Mouse (Mus musculus) forebrain, embryonic 14.5 days (tissue): ENCODE data around the gene Fgd5. TPM values are rescaled to one million over a fixed set of nuclear protein-coding genes. Genes with fewer than 3 reads are reported as not detected.

Source experiments
- ATAC-seq: fragments of 200-750 bp; cut with Nextera tagmentation; 2 replicates; pipeline ENCODE4 v1.8.0; 2017; ENCODE audit warnings: mild to moderate bottlenecking, moderate library complexity
- DNase-seq: peaks from one replicate; pipeline ENCODE4 v3.0.0-alpha.2; 2015; ENCODE audit warnings: low spot score
- H3K27ac ChIP-seq: fragments of 300-500 bp; sonication (generic); 2 replicates; pipeline ENCODE4 v1.5.1; 2014; ENCODE audit warnings: low read depth, mild to moderate bottlenecking, control low read depth, low read length, moderate library complexity
- H3K27me3 ChIP-seq: fragments of 300-500 bp; sonication (generic); replicated peaks from 2 replicates; pipeline ENCODE4 v1.6.1; 2014; ENCODE audit warnings: low read length, control low read depth, mixed read lengths; ENCODE audit not compliant: control insufficient read depth, insufficient read depth
- H3K36me3 ChIP-seq: fragments of 300-500 bp; sonication (generic); 2 replicates; pipeline ENCODE4 v1.6.1; 2014; ENCODE audit warnings: low read length, control low read depth; ENCODE audit not compliant: control insufficient read depth, insufficient read depth
- H3K4me1 ChIP-seq: fragments of 300-500 bp; sonication (generic); 2 replicates; pipeline ENCODE4 v1.6.1; 2014; ENCODE audit warnings: antibody characterized with exemption, low read length, control low read depth; ENCODE audit not compliant: control insufficient read depth, insufficient read depth
- H3K4me2 ChIP-seq: fragments of 300-500 bp; sonication (generic); 2 replicates; pipeline ENCODE4 v1.6.1; 2014; ENCODE audit warnings: mild to moderate bottlenecking, control low read depth, low read length
- H3K4me3 ChIP-seq: fragments of 300-500 bp; sonication (generic); 2 replicates; pipeline ENCODE4 v1.5.1; 2014; ENCODE audit warnings: low read depth, low read length, control low read depth
- H3K9ac ChIP-seq: fragments of 300-500 bp; sonication (generic); 2 replicates; pipeline ENCODE4 v1.6.1; 2014; ENCODE audit warnings: mild to moderate bottlenecking, low read length, control low read depth, moderate library complexity
- H3K9me3 ChIP-seq: fragments of 300-500 bp; sonication (generic); replicated peaks from 2 replicates; pipeline ENCODE4 v1.6.1; 2016; ENCODE audit warnings: low read length, control low read depth, mixed read lengths; ENCODE audit not compliant: control insufficient read depth
- WGBS: fragments of 180-500 bp; shearing (Covaris S2); extraction: QIAGEN DNeasy Blood & Tissue Kit; methylation state at CpG from one replicate; pipeline ENCODE4 v1.1.7; 2014; 5-methylcytosine and 5-hydroxymethylcytosine counted together
- polyA plus RNA-seq: library from polyadenylated mRNA; unstranded; fragments of >200 nt; fragmentation: Nextera tagmentation; extraction: Ambion mirVana; gene quantifications from 2 replicates; pipeline ENCODE4 v1.2.1, GENCODE M21; 2014

Fgd5 gene
- polyA plus RNA-seq, 1 experiment from 2014 or later = 5.6 TPM

- no peak overlapping the region for H3K27ac ChIP-seq
- ATAC-seq (no peak), DNase-seq (no peak)
- H3K9me3 ChIP-seq = no peaks in the 10 kb centered on the region
- H3K27me3 ChIP-seq = 0 out of 2 replicates have a peak, but pooled peaks cover 2% of the 10 kb centered on the region
- peaks cover 9% of the 10 kb centered on the region for H3K4me1 ChIP-seq
- H3K9ac ChIP-seq = no peak overlapping the region
- H3K4me2 ChIP-seq = no peak overlapping the region
- no peak overlapping the region for H3K4me3 ChIP-seq
- 96% methylated on average over 1 of the region's 1 CpGs for WGBS
- H3K36me3 ChIP-seq = no peaks in the 10 kb centered on the region
Observed at GRCm38 (mm10) chr6:92002558-92003285, 24.0 kb downstream of the Fgd5 start.

DNA sequence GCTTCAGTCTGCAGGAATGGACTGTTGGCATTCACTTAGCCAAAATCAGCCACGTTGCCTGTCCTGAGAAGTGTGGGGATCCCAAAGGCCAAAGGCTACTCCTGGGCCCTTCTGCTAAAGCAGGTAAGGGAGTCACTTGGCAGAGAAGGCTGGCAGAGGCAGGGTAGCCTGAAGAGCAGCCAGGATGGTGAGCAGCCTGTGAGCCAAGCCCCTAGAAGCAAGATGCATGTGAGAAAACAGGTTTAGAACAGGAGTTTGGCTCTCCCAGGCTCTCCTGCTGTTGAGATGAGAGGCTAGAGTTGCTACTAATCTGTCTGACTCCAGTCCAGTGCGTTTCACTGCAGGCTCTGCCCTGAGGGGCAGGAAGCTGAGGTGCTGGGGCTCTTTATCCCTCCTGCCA is 25.0 kb downstream of the Fgd5 start:
- H3K36me3 ChIP-seq = no peaks in the 10 kb centered on the region
- H3K27ac ChIP-seq = peak overlapping the region; percentile 67
- 26% methylated on average over 2 of the region's 2 CpGs for WGBS
- DNase-seq (peak; percentile 4), ATAC-seq (no peak)
- no peak overlapping the region for H3K4me2 ChIP-seq
- no peak overlapping the region for H3K9ac ChIP-seq
- no peak overlapping the region for H3K4me3 ChIP-seq
- peaks cover 9% of the 10 kb centered on the region for H3K4me1 ChIP-seq
- no peaks in the 10 kb centered on the region for H3K9me3 ChIP-seq
- 0 out of 2 replicates have a peak, but pooled peaks cover 2% of the 10 kb centered on the region for H3K27me3 ChIP-seq

DNA sequence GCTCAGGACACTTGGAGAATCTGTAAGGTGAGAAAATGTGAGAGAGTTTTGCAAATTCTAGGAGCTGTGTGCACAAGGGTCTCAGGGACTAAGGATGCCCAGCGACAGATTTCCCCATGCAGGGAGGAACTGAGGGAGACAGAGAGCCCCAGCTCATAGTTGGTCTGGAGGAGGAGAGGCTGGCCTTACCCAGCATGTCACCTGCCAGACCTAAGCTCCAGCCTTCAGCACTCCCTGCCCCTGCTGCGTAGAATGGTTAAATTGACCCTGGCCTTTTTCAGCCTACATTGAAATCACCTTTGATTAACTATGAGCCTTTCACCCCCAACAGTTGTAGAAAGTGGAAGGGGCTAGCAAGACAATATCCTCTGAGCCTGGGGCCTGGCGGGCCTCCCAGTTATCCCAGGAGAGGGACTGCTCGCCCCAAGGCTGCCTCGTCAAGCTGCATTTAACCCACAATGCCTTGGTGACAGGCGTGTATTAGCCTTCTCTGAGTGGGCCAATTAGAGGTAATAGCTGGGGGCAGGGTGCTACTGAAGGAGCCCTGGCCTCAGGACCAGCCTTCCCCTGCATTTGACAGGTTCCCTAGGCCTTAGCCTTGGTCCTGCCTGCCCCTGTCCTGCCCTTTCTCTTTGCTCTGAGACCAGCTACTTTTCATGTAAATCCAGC is 25.6 kb downstream of the Fgd5 start:
- no peak overlapping the region for H3K4me3 ChIP-seq
- H3K9me3 ChIP-seq = no peaks in the 10 kb centered on the region
- peak overlapping the region; percentile 67 for H3K27ac ChIP-seq
- H3K4me1 ChIP-seq = peaks cover 9% of the 10 kb centered on the region
- H3K36me3 ChIP-seq = no peaks in the 10 kb centered on the region
- ATAC-seq = peak; percentile 93
- 2% methylated on average over 6 of the region's 6 CpGs for WGBS
- DNase-seq = peak; percentile 87
- H3K9ac ChIP-seq = no peak overlapping the region
- no peak overlapping the region for H3K4me2 ChIP-seq
- H3K27me3 ChIP-seq = 0 out of 2 replicates have a peak, but pooled peaks cover 2% of the 10 kb centered on the region

DNA sequence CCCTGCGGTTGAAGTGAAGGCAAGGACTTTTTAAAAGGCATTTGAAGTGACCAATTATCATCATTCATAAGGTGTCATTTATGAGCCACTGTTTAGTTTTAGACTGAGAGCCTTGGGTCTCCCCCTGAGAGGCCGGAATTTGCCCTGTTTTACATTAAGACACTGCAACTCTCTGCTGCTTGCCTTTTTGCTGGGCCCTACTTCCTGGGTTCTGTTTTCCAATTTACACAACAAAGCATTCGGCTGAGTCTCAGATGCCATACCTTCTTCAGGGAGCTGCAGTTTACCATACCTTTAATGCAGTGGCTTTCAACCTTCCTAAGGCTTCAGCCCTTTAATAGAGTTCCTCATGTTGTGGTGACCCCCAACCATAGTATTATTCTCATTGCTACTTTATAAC is 26.1 kb downstream of the Fgd5 start:
- peak; percentile 36; the same call in 1 of the 2 replicates for ATAC-seq
- 21% methylated on average over 3 of the region's 3 CpGs for WGBS

GRCm38 (mm10) chr6:92010895-92011294 is 32.2 kb downstream of the Fgd5 start:
- ATAC-seq (no peak), DNase-seq (no peak)
- WGBS = 76% methylated on average over 2 of the region's 2 CpGs
- no peaks in the 10 kb centered on the region for H3K9me3 ChIP-seq
- no peak overlapping the region for H3K4me2 ChIP-seq
- no peaks in the 10 kb centered on the region for H3K36me3 ChIP-seq
- H3K4me3 ChIP-seq = no peak overlapping the region
- H3K4me1 ChIP-seq = peaks cover 4% of the 10 kb centered on the region; the same call in 1 of the 2 replicates
- no peak overlapping the region for H3K27ac ChIP-seq
- H3K27me3 ChIP-seq = no peaks in the 10 kb centered on the region
- H3K9ac ChIP-seq = no peak overlapping the region

More for the DNA sequence above, 26.1 kb downstream of the Fgd5 start:
- Histone ChIP-seq H3K4me3 (no peak overlapping the region), H3K27ac (no peak overlapping the region), H3K9ac (no peak overlapping the region), H3K9me3 (no peaks in the 10 kb centered on the region), H3K4me2 (no peak overlapping the region), H3K4me1 (peaks cover 9% of the 10 kb centered on the region), H3K27me3 (0 out of 2 replicates have a peak, but pooled peaks cover 2% of the 10 kb centered on the region), H3K36me3 (no peaks in the 10 kb centered on the region)
- DNase-seq = no peak

DNA sequence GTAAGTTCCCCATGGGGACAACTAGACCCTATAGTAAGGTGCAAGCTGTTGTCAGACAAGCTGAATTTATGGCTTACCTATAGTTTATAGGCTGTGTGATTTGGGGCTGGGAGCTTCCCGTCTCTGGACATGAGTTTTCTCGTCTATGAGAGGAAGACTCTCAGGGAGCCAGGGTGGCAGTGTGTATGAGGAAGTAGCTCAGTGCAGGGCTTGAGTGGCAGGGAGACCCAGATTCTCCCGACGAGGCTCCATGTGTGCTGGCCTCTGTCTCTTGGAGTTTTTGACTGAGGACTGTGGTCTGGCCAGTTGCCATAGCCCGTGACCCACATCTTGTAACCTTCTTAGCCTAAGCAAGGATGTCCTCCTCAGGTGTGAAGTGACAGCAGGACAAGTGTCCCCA is 33.7 kb downstream of the Fgd5 start:
- 80% methylated on average over 5 of the region's 5 CpGs for WGBS
- Histone ChIP-seq H3K4me3 (no peak overlapping the region), H3K9me3 (no peaks in the 10 kb centered on the region), H3K4me1 (peaks cover 12% of the 10 kb centered on the region), H3K4me2 (no peak overlapping the region), H3K36me3 (no peaks in the 10 kb centered on the region), H3K27ac (no peak overlapping the region), H3K27me3 (no peaks in the 10 kb centered on the region), H3K9ac (no peak overlapping the region)
- DNase-seq (no peak), ATAC-seq (no peak)

DNA sequence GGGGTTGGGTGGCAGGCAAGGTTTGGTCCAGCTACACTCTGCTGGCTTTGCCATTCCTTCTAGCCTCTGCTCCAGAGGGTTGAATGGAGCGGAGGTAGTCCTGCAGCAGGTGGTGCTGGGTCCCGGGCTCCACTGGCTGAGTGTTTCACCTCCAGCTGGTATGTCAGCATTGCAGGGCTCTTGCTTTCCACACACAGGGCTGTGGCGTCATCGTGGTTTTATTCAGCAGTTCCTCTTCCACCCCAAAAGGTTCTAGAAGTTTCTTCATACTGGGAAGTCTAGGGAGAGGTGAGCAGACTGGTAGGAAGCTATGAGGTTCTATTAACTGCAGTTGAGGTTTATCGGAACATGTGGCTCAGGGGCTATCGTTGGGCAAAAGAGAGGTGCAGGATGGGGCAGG is 34.4 kb downstream of the Fgd5 start:
- peaks cover 12% of the 10 kb centered on the region for H3K4me1 ChIP-seq
- 94% methylated on average over 6 of the region's 6 CpGs for WGBS
- H3K4me3 ChIP-seq = no peak overlapping the region
- no peak overlapping the region for H3K27ac ChIP-seq
- no peaks in the 10 kb centered on the region for H3K27me3 ChIP-seq
- no peaks in the 10 kb centered on the region for H3K9me3 ChIP-seq
- no peak for DNase-seq
- no peaks in the 10 kb centered on the region for H3K36me3 ChIP-seq
- no peak overlapping the region for H3K9ac ChIP-seq
- no peak overlapping the region for H3K4me2 ChIP-seq
- ATAC-seq = no peak

GRCm38 (mm10) chr6:92013620-92014019 is 34.9 kb downstream of the Fgd5 start:
- Histone ChIP-seq H3K9ac (no peak overlapping the region), H3K4me1 (peaks cover 12% of the 10 kb centered on the region), H3K36me3 (no peaks in the 10 kb centered on the region), H3K27ac (no peak overlapping the region), H3K27me3 (no peaks in the 10 kb centered on the region), H3K4me2 (no peak overlapping the region), H3K9me3 (no peaks in the 10 kb centered on the region), H3K4me3 (no peak overlapping the region)
- no peak for ATAC-seq
- 69% methylated on average over 3 of the region's 3 CpGs for WGBS
- peak; percentile 14 for DNase-seq

- Histone ChIP-seq H3K36me3 (no peaks in the 10 kb centered on the region), H3K9ac (no peak overlapping the region), H3K4me2 (no peak overlapping the region), H3K4me1 (peaks cover 12% of the 10 kb centered on the region), H3K4me3 (no peak overlapping the region), H3K27ac (no peak overlapping the region), H3K9me3 (no peaks in the 10 kb centered on the region), H3K27me3 (no peaks in the 10 kb centered on the region)
- DNase-seq (no peak), ATAC-seq (no peak)
- 76% methylated on average over 7 of the region's 7 CpGs for WGBS
Observed at GRCm38 (mm10) chr6:92014936-92015335, 36.3 kb downstream of the Fgd5 start.
